Mouse (Mus musculus) B cell, adult (primary cell): ENCODE results near the gene Snrpa1. TPM values are rescaled to one million over a fixed set of nuclear protein-coding genes. Genes with fewer than 3 reads are reported as not detected.

Experiments
- total RNA-seq: library from RNA; stranded (reverse); gene quantifications from 4 replicates; pipeline ENCODE4 v1.2.4, GENCODE M21; 2023; ENCODE audit not compliant: inconsistent age

Gene Snrpa1
- 62.4 to 79.9 TPM (median 71.5 TPM) in 4 replicates for total RNA-seq

DNA sequence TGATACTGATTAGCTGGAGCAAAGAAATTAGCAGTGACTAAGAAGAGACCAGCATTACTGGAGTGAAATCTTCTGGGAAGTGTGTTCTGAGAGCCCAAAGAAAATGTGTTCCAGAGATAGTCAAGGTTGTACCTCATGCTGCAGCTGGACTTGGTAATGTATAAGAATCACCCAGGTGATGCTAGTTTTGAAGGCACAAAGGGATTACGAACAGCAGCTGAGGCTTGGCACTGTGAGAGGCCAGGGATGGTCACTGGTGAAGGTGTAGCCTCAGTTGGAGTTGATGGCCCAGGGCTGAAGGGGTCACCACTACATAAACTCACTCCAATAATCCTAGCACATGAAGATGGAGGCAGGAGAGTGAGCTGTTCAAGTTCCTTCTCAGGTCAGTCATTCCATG lies at the start of gene Snrpa1:
Snrpa1 (plus strand) TSS at position 301 of the 400 bp plus-strand sequence.

DNA sequence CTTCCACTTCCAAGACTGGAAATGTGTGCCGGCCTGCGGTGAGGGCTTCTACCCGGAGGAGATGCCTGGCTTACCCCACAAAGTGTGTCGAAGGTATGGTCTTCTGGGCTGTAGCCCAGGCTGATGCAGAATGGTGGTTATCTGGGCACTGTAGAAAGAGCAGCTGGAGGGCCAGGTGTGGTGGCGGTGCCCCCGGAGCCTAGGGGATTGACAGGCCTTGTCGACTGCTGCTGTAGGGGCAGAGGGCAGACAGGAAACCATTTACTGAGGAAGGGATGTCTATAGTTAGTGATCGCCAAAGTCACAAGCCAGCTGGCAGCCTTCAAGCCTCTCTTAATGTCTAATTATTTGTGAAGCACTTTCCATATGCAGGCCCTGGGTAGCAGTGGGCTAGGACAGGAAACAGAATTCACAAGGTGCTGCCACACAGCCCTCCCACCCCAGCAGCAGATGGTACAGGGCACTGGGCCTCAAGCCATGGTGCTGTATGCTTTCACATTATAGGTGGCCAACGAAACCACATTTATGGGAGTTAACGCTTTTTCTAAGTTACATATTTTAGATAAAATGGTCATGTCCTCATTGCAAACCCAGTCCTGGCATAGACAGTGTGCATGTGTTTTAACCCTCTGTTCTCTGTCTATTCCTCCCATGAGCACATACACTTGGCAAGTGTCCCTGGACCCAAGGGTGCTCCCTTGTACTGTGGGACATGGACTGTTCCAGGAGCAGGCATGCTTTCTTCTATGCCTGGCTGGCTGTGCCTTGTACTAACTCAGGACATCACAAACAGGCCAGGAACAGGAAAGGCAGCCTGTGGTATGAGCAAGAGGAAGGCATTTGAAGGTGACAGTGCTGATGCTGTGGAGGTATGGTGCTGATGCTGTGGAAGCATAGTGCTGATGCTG lies 15.0 kb upstream of the Snrpa1 start, which contains the start of gene Gm45213:
Gm45213 (plus strand) TSS at position 51 of the 908 bp plus-strand sequence.

DNA sequence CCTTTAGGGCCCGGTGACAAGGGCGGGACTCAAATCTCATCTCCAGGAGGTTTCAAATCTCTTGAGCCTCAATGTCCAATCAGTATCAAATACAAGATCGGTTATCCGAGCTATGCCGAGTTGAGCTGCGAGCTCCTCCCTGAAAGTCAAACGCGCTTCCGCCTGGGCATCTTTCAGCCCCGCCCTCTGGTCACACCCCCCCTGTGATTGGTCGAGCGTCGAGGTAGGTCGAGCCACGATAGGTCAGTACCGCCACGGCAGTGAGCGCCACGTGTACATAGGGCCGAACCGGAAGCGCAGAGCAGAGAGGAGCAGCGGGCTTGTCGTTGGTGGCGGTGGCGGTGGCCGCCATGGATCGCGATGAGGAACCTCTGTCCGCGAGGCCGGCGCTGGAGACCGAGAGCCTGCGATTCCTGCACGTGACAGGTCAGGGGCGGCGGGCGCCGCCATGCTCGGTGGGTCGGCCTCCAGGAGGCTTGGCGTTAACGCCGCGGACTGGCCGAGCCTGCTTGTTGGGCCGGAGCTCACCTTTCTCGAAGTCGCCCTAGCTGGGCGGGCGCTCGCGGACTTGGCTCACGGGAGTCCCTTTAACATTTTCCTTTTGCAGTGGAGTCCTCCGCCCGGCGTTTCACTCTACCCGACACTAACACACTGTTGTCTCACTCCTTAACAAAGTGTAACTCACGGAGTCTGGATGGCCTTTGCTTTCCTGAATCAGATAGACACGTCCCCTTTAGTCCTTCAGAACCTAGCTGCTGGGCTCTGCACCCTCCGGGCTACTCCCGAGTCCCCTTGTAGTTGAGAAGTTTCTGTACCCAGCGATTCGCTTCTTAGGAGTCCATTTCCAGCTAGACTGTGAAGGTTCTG lies 20.8 kb downstream of the Snrpa1 start, which contains the start of gene Selenos:
Selenos (plus strand) TSS at position 286 of the 867 bp plus-strand sequence.

DNA sequence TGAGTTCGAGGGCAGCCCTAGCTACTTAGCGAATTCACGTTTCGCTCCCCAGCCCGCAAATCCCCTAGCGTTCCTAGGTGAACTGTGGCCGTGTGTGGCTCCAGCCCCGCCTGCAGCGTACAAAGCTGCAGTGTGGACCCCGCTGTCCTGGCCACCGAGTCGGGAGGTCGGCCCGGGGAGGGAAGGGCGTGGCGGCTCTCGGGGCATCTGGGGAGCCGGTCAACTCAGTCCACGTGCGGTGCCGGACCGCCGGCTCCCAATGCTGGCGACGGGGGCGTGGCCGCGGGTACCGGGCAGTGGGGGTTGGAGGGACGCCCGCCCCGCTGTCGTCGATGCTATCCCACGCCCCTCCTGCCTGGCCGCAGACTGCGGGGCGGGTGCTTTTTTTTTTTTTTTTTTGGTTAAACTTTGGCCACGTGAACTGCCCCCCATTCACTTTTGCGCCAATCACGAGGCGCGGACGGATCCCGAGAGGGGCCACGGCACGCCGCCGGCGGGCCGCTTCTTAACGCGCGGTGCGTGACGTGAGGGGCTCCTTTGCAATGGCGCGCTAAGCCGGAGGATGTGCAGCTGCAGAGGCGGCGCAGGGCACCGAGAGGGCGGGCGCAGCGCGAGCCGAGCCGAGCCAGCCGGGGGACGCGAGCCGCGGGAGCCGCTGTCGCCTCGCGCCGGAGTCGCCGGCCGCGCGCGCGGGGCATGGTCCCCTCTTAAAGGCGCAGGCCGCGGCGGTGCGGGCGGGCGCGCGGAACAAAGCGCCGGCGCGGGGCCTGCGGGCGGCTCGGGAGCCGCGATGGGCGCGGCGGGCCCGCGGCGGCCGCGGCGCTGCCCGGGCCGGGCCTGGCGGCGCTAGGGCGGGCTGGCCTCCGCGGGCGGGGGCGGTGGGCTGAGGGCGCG lies 50.4 kb downstream of the Snrpa1 start, which contains the start of gene Chsy1:
Chsy1 (plus strand) TSS at position 555 of the 894 bp plus-strand sequence.

Other genes starting within 250 kb of the Snrpa1 start
- gene Pcsk6, start 197.3 kb upstream of the Snrpa1 start, total RNA-seq = not detected in 4 replicates
- not detected in 4 replicates for gene Gm45213, start 15.4 kb upstream of the Snrpa1 start, total RNA-seq
- 56.3 to 63.0 TPM (median 57.5 TPM) in 4 replicates for gene Selenos, start 20.6 kb downstream of the Snrpa1 start, total RNA-seq
- 74.1 to 80.7 TPM (median 78.2 TPM) in 4 replicates for gene Chsy1, start 50.5 kb downstream of the Snrpa1 start, total RNA-seq